Mouse (Mus musculus) gastrocnemius, postnatal 10 days (tissue): Measurements from ENCODE around the gene Rragb. TPM values are rescaled to one million over a fixed set of nuclear protein-coding genes. Genes with fewer than 3 reads are reported as not detected.
"Not testable (repeated sequence)": the region's sequence is repeated elsewhere in the genome, so short reads cannot be mapped to it uniquely, and the experiment has no call there.

Experiments
- DNase-seq: peaks from one replicate; pipeline ENCODE4 v3.0.0; 2021; ENCODE audit warnings: mixed read lengths
- long read RNA-seq, 2 experiments: library from polyadenylated mRNA; stranded (forward); transcript quantifications; one replicate each; pipeline ENCODE4 v2.0.0; 2021
- total RNA-seq, 2 experiments: library from RNA; stranded (reverse); gene quantifications; 2 replicates each; pipeline ENCODE4 v1.2.3; 2021

Gene Rragb
- 1 to 10 TPM; 1.7 to 2.2 TPM for total RNA-seq
- long read RNA-seq, experiment 1, partial matches to known transcripts: 0 of 3 reads
- long read RNA-seq, experiment 1, other reads (novel, unspliced or antisense): 3 of 3 reads
- long read RNA-seq, experiment 2, partial matches to known transcripts: 0 of 6 reads
- long read RNA-seq, experiment 2, other reads (novel, unspliced or antisense): 6 of 6 reads

DNA sequence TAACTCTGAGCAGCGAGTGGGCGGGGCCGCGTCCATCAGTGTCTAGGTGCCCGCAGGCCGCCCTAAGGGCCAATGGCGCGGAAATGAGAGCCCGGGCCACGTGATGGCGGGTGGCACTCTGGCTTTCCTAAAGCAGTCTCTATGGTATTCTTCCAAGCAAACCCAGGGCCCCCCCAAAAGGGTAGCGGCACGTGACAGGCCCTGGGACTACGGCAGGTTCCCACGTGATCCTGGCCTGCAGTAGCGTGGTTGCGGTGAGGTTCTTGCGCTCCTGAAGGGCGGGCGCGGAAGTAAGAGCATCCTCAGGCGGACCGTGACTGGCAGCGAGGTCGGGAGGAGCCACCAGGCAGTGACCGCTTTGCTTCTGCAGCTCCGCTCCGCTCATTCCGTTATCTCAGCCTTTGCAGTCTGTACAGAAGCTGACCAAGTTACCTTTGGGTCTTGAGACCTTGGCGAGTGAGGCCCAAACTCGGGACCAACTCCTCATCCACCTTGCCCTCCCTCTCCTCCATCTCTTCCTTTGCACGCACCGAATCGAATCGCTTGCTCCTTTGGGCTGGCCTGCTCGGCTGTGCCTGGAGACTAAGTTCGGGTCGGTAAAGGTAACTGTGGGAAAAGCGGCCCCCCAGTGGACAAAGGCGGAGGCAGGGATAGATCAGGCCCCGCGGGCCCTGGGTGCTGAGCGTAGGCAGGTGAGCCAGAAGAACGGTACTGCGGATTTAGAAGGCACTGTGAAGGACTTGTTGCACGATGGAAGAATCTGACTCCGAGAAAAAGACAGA, at the start of gene Rragb:
Gene Rragb, plus strand, starts transcription at position 248 of the 782 bp plus-strand sequence.
- DNase-seq: peak; percentile 38

GRCm38 (mm10) chrX:153118486-153118885, 21.3 kb upstream of the Rragb start, which contains the start of gene Foxr2:
Foxr2 (plus strand) TSS chrX:153118786.
- no peak for DNase-seq

GRCm38 (mm10) chrX:153119013-153119412, 20.8 kb upstream of the Rragb start:
- no peak for DNase-seq

DNA sequence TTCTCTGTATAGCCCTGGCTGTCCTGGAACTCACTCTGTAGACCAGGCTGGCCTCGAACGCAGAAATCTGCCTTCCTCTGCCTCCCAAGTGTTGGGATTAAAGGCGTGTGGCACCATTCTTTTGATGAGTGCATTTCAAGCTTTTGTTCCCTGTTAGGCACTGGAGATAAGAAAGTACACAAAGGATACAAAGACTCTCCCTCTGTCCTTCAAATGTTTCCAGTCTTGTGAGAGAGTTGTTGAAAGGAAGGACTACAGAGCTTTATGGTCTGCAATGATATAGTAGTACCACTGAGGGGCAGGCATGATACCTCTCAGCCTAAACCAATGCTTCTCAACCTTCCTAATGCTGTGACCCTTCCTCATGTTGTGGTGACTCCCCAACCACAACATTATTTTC, 2.9 kb downstream of the Rragb start:
- no peak for DNase-seq

DNA sequence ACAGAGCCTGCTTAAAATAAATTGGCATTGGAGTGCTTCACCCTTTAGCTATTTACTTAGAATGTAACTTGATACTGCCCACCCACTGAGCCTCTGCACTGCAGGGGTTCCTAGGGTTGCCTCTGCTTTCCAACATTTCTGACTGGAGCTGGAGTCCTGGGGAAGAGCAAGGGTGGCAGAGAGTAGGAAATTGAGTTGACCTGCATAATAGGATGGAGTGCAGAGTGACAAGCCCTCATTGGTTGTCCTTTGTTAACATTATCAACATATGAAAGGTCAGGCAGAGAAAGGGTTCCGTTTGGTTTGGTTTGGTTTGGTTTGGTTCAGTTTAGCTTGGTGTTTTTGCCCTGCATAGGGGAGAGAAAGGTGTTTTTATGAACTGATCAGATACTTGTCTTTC, 12.0 kb downstream of the Rragb start:
- DNase-seq: no peak

GRCm38 (mm10) chrX:153155322-153155721, 15.5 kb downstream of the Rragb start:
- DNase-seq: peak; percentile 4

GRCm38 (mm10) chrX:153174786-153175185, 35.0 kb downstream of the Rragb start:
- peak; percentile 2 for DNase-seq

DNA sequence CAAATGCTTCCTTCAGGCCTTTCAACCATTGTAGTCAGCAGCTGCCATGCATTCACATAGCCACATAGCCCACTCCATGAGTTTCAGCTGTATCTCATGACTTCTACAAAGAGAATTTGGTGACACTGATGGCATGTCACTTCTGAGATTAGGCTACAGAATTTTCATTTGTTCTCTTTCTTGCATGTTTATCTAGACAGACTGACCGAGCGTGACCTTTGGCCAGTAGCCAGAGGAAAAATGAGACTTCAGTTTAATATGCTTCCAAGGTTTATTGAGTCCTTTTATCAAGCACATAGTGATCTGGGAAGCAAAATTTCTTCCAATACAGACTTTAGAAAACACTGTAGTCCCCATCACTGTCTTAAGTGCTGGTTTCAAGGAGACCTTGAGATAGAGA, 42.4 kb downstream of the Rragb start:
- no peak for DNase-seq

- DNase-seq: not testable (repeated sequence)
Measured at GRCm38 (mm10) chrX:153199185-153199584, 59.4 kb downstream of the Rragb start.

GRCm38 (mm10) chrX:153211101-153211500, 71.3 kb downstream of the Rragb start:
- DNase-seq: no peak

Other genes starting within 250 kb of the Rragb start
- gene Usp51, start 133.5 kb upstream of the Rragb start, total RNA-seq: under 1 TPM; 0.14 to 0.29 TPM
- 10 to 100 TPM; 12.4 to 14.3 TPM for gene Mageh1, start 102.4 kb upstream of the Rragb start, total RNA-seq
- not detected for gene Foxr2, start 21.2 kb upstream of the Rragb start, total RNA-seq
- gene Klf8, start 97.5 kb downstream of the Rragb start, total RNA-seq: 1 to 10 TPM in 1 of 2 experiments, under 1 TPM in 1; 0.54 to 1.2 TPM